Mouse (Mus musculus) heart, embryonic 15.5 days (tissue): ENCODE measurements at regions not wholly inside any gene's neighbourhood (a gene's known extent, or its start where the extent isn't known, plus 50 kb on each side); places are given as distances from the start of the nearest gene placed in this dataset.
"Not testable (repeated sequence)": the region's sequence is repeated elsewhere in the genome, so short reads cannot be mapped to it uniquely, and the experiment has no call there.

ENCODE experiments used
- ATAC-seq: fragments of 200-750 bp; cut with Nextera tagmentation; replicated peaks from 2 replicates; pipeline ENCODE4 v1.8.0; 2017; ENCODE audit warnings: low read depth, moderate TSS enrichment; ENCODE audit not compliant: insufficient number of reproducible peaks, insufficient read depth, low FRiP score
- H3K27ac ChIP-seq: fragments of 300-500 bp; sonication (generic); 2 replicates; pipeline ENCODE4 v1.5.1; 2015; ENCODE audit warnings: mild to moderate bottlenecking, inconsistent platforms
- H3K27me3 ChIP-seq: fragments of 300-500 bp; sonication (generic); 2 replicates; pipeline ENCODE4 v1.6.1; 2015; ENCODE audit warnings: inconsistent platforms
- H3K36me3 ChIP-seq: fragments of 300-500 bp; sonication (generic); 2 replicates; pipeline ENCODE4 v1.6.1; 2015; ENCODE audit warnings: mild to moderate bottlenecking, inconsistent platforms
- H3K4me1 ChIP-seq: fragments of 300-500 bp; sonication (generic); replicated peaks from 2 replicates; pipeline ENCODE4 v1.6.1; 2015; ENCODE audit warnings: inconsistent platforms
- H3K4me2 ChIP-seq: fragments of 300-500 bp; sonication (generic); 2 replicates; pipeline ENCODE4 v1.6.1; 2015; ENCODE audit warnings: inconsistent platforms, mild to moderate bottlenecking, moderate library complexity
- H3K4me3 ChIP-seq: fragments of 300-500 bp; sonication (generic); 2 replicates; pipeline ENCODE4 v1.5.1; 2015; ENCODE audit warnings: mild to moderate bottlenecking, inconsistent platforms
- H3K9ac ChIP-seq: fragments of 300-500 bp; sonication (generic); 2 replicates; pipeline ENCODE4 v1.6.1; 2015; ENCODE audit warnings: mild to moderate bottlenecking, inconsistent platforms
- H3K9me3 ChIP-seq: fragments of 300-500 bp; sonication (generic); replicated peaks from 2 replicates; pipeline ENCODE4 v1.6.1; 2016; ENCODE audit warnings: inconsistent platforms
- WGBS: fragments of 180-500 bp; shearing (Covaris S2); methylation state at CpG from one replicate; pipeline ENCODE4 v1.1.7; 2015; ENCODE audit warnings: mixed read lengths; 5-methylcytosine and 5-hydroxymethylcytosine counted together

- H3K4me1 ChIP-seq: no peaks in the 10 kb centered on the region
- H3K27ac ChIP-seq: no peak overlapping the region
- no peaks in the 10 kb centered on the region for H3K36me3 ChIP-seq
- no peaks in the 10 kb centered on the region for H3K9me3 ChIP-seq
- ATAC-seq: no peak
- no peak overlapping the region for H3K4me3 ChIP-seq
- WGBS: 34% methylated on average over 4 of the region's 4 CpGs
- no peak overlapping the region for H3K4me2 ChIP-seq
- no peaks in the 10 kb centered on the region for H3K27me3 ChIP-seq
- no peak overlapping the region for H3K9ac ChIP-seq
Measured at GRCm38 (mm10) chr6:31898609-31899008, 151.4 kb upstream of the 1700012A03Rik start.

- 58% methylated on average over 3 of the region's 3 CpGs for WGBS
- Histone ChIP-seq H3K4me2 (no peak overlapping the region), H3K27ac (no peak overlapping the region), H3K4me1 (no peaks in the 10 kb centered on the region), H3K27me3 (no peaks in the 10 kb centered on the region), H3K4me3 (no peak overlapping the region), H3K9me3 (no peaks in the 10 kb centered on the region), H3K9ac (no peak overlapping the region), H3K36me3 (no peaks in the 10 kb centered on the region)
- no peak for ATAC-seq
Measured at GRCm38 (mm10) chr6:31897001-31897400, 153.0 kb upstream of the 1700012A03Rik start.

- no peaks in the 10 kb centered on the region for H3K9me3 ChIP-seq
- no peak overlapping the region for H3K27ac ChIP-seq
- no peak overlapping the region for H3K9ac ChIP-seq
- H3K27me3 ChIP-seq: no peaks in the 10 kb centered on the region
- ATAC-seq: no peak
- H3K36me3 ChIP-seq: no peaks in the 10 kb centered on the region
- H3K4me2 ChIP-seq: no peak overlapping the region
- H3K4me3 ChIP-seq: no peak overlapping the region
- no peaks in the 10 kb centered on the region for H3K4me1 ChIP-seq
- 50% methylated on average over 3 of the region's 3 CpGs for WGBS
Measured at GRCm38 (mm10) chr6:31895835-31896234, 154.2 kb upstream of the 1700012A03Rik start.

- Histone ChIP-seq H3K36me3 (no peaks in the 10 kb centered on the region), H3K27ac (no peak overlapping the region), H3K4me3 (no peak overlapping the region), H3K4me2 (no peak overlapping the region), H3K4me1 (no peaks in the 10 kb centered on the region), H3K9me3 (no peaks in the 10 kb centered on the region), H3K27me3 (no peaks in the 10 kb centered on the region), H3K9ac (no peak overlapping the region)
- WGBS: 13% methylated on average over 4 of the region's 4 CpGs
- no peak for ATAC-seq
Measured at GRCm38 (mm10) chr6:31886931-31887330, 163.1 kb upstream of the 1700012A03Rik start.

GRCm38 (mm10) chr6:31885196-31885595 lies 164.8 kb upstream of the 1700012A03Rik start:
- not testable (repeated sequence) for H3K27ac ChIP-seq, ATAC-seq, H3K4me1 ChIP-seq, H3K9me3 ChIP-seq, H3K36me3 ChIP-seq, H3K9ac ChIP-seq, H3K27me3 ChIP-seq, H3K4me3 ChIP-seq, H3K4me2 ChIP-seq
- WGBS: 9% methylated on average over 1 of the region's 1 CpGs

GRCm38 (mm10) chr6:31883726-31884125 lies 166.3 kb upstream of the 1700012A03Rik start:
- 4% methylated on average over 2 of the region's 2 CpGs for WGBS
- no peak for ATAC-seq
- Histone ChIP-seq H3K4me3 (no peak overlapping the region), H3K27ac (no peak overlapping the region), H3K27me3 (no peaks in the 10 kb centered on the region), H3K4me1 (no peaks in the 10 kb centered on the region), H3K36me3 (no peaks in the 10 kb centered on the region), H3K4me2 (no peak overlapping the region), H3K9me3 (no peaks in the 10 kb centered on the region), H3K9ac (no peak overlapping the region)

GRCm38 (mm10) chr6:31874616-31875015 lies 175.4 kb upstream of the 1700012A03Rik start:
- Histone ChIP-seq H3K9ac (no peak overlapping the region), H3K9me3 (no peaks in the 10 kb centered on the region), H3K36me3 (no peaks in the 10 kb centered on the region), H3K4me1 (0 out of 2 replicates have a peak, but pooled peaks cover 2% of the 10 kb centered on the region), H3K4me3 (no peak overlapping the region), H3K27ac (no peak overlapping the region), H3K4me2 (no peak overlapping the region), H3K27me3 (no peaks in the 10 kb centered on the region)
- ATAC-seq: no peak
- 70% methylated on average over 6 of the region's 6 CpGs for WGBS

- Histone ChIP-seq H3K36me3 (no peaks in the 10 kb centered on the region), H3K4me2 (no peak overlapping the region), H3K4me3 (no peak overlapping the region), H3K9me3 (no peaks in the 10 kb centered on the region), H3K4me1 (0 out of 2 replicates have a peak, but pooled peaks cover 2% of the 10 kb centered on the region), H3K27ac (no peak overlapping the region), H3K9ac (no peak overlapping the region), H3K27me3 (no peaks in the 10 kb centered on the region)
- 24% methylated on average over 1 of the region's 1 CpGs for WGBS
- ATAC-seq: no peak
Measured at GRCm38 (mm10) chr6:31873911-31874310, 176.1 kb upstream of the 1700012A03Rik start.

- H3K36me3 ChIP-seq: no peaks in the 10 kb centered on the region
- no peak overlapping the region for H3K4me3 ChIP-seq
- no peak overlapping the region for H3K4me2 ChIP-seq
- no peak for ATAC-seq
- H3K9ac ChIP-seq: no peak overlapping the region
- WGBS: 83% methylated on average over 3 of the region's 3 CpGs
- no peaks in the 10 kb centered on the region for H3K9me3 ChIP-seq
- no peaks in the 10 kb centered on the region for H3K27me3 ChIP-seq
- 0 out of 2 replicates have a peak, but pooled peaks cover 2% of the 10 kb centered on the region for H3K4me1 ChIP-seq
- H3K27ac ChIP-seq: no peak overlapping the region
Measured at GRCm38 (mm10) chr6:31871766-31872165, 178.3 kb upstream of the 1700012A03Rik start.

GRCm38 (mm10) chr6:31861996-31862395 lies 188.1 kb upstream of the 1700012A03Rik start:
- Histone ChIP-seq H3K9ac (no peak overlapping the region), H3K27ac (no peak overlapping the region), H3K36me3 (no peaks in the 10 kb centered on the region), H3K9me3 (no peaks in the 10 kb centered on the region), H3K4me1 (no peaks in the 10 kb centered on the region), H3K4me3 (no peak overlapping the region), H3K4me2 (no peak overlapping the region), H3K27me3 (no peaks in the 10 kb centered on the region)
- ATAC-seq: no peak
- 32% methylated on average over 7 of the region's 7 CpGs for WGBS

- no peak overlapping the region for H3K4me2 ChIP-seq
- 73% methylated on average over 3 of the region's 3 CpGs for WGBS
- no peak overlapping the region for H3K9ac ChIP-seq
Measured at GRCm38 (mm10) chr6:31859621-31860020, 190.4 kb upstream of the 1700012A03Rik start.

GRCm38 (mm10) chr6:31854261-31854660 lies 195.8 kb upstream of the 1700012A03Rik start:
- Histone ChIP-seq H3K27ac (no peak overlapping the region), H3K9ac (no peak overlapping the region), H3K36me3 (no peaks in the 10 kb centered on the region), H3K4me2 (no peak overlapping the region), H3K9me3 (no peaks in the 10 kb centered on the region), H3K27me3 (no peaks in the 10 kb centered on the region), H3K4me1 (no peaks in the 10 kb centered on the region), H3K4me3 (no peak overlapping the region)
- no peak for ATAC-seq
- WGBS: 90% methylated on average over 14 of the region's 16 CpGs

More at GRCm38 (mm10) chr6:31859621-31860020, 190.4 kb upstream of the 1700012A03Rik start:
- H3K27ac ChIP-seq: no peak overlapping the region
- no peaks in the 10 kb centered on the region for H3K36me3 ChIP-seq
- no peaks in the 10 kb centered on the region for H3K27me3 ChIP-seq
- no peaks in the 10 kb centered on the region for H3K9me3 ChIP-seq
- H3K4me1 ChIP-seq: no peaks in the 10 kb centered on the region
- no peak for ATAC-seq
- H3K4me3 ChIP-seq: no peak overlapping the region
